Mouse (Mus musculus): ENCODE measurements around the gene Cdrt4. TPM values are rescaled to one million over a fixed set of nuclear protein-coding genes. Genes with fewer than 3 reads are reported as not detected.

The Cdrt4 gene
- polyA plus RNA-seq, 1 experiment from 2014 or later: not detected

- H3K4me1 ChIP-seq (replicated peaks): peaks cover 4% of the 10 kb centered on the region; the same call in 1 of the 2 replicates
- ATAC-seq (ENCODE audit: insufficient number of reproducible peaks, insufficient read depth, low FRiP score, low TSS enrichment, low read depth): no peak
- H3K9ac ChIP-seq (replicated peaks): no peak overlapping the region
- H3K4me3 ChIP-seq (replicated peaks): no peak overlapping the region
- H3K9me3 ChIP-seq: no peaks in the 10 kb centered on the region
- 38% methylated on average over 4 of the region's 4 CpGs for WGBS
- no peak overlapping the region for H3K4me2 ChIP-seq
- no peak overlapping the region for H3K27ac ChIP-seq
- H3K27me3 ChIP-seq: no peaks in the 10 kb centered on the region
- no peaks in the 10 kb centered on the region for H3K36me3 ChIP-seq
Observed at GRCm38 (mm10) chr11:62945514-62945913, 5.5 kb upstream of the Cdrt4 start.

GRCm38 (mm10) chr11:62949548-62949947, 1.4 kb upstream of the Cdrt4 start:
- ATAC-seq (ENCODE audit: insufficient number of reproducible peaks, insufficient read depth, low FRiP score, low TSS enrichment, low read depth): no peak
- H3K9ac ChIP-seq (replicated peaks): no peak overlapping the region
- H3K4me1 ChIP-seq (replicated peaks): peaks cover 4% of the 10 kb centered on the region; the same call in 1 of the 2 replicates
- no peak overlapping the region for H3K4me3 ChIP-seq (replicated peaks)
- no peaks in the 10 kb centered on the region for H3K27me3 ChIP-seq
- WGBS: 90% methylated on average over 1 of the region's 1 CpGs
- no peak overlapping the region for H3K4me2 ChIP-seq
- H3K36me3 ChIP-seq: no peaks in the 10 kb centered on the region
- no peak overlapping the region for H3K27ac ChIP-seq
- no peaks in the 10 kb centered on the region for H3K9me3 ChIP-seq

GRCm38 (mm10) chr11:62954766-62955165, 3.8 kb downstream of the Cdrt4 start:
- no peak overlapping the region for H3K4me2 ChIP-seq
- no peak overlapping the region for H3K4me3 ChIP-seq (replicated peaks)
- H3K9ac ChIP-seq (replicated peaks): no peak overlapping the region
- 90% methylated on average over 3 of the region's 3 CpGs for WGBS
- H3K36me3 ChIP-seq: no peaks in the 10 kb centered on the region
- H3K4me1 ChIP-seq (replicated peaks): no peaks in the 10 kb centered on the region
- no peaks in the 10 kb centered on the region for H3K27me3 ChIP-seq
- peaks cover 12% of the 10 kb centered on the region; the same call in 1 of the 2 replicates for H3K9me3 ChIP-seq
- no peak for ATAC-seq (ENCODE audit: insufficient number of reproducible peaks, insufficient read depth, low FRiP score, low TSS enrichment, low read depth)
- no peak overlapping the region for H3K27ac ChIP-seq

- ATAC-seq (ENCODE audit: insufficient number of reproducible peaks, insufficient read depth, low FRiP score, low TSS enrichment, low read depth): no peak
- H3K4me2 ChIP-seq: no peak overlapping the region
- no peaks in the 10 kb centered on the region for H3K27me3 ChIP-seq
- H3K4me3 ChIP-seq (replicated peaks): no peak overlapping the region
- H3K9me3 ChIP-seq: peaks cover 12% of the 10 kb centered on the region; the same call in 1 of the 2 replicates
- no peak overlapping the region for H3K9ac ChIP-seq (replicated peaks)
- no peaks in the 10 kb centered on the region for H3K36me3 ChIP-seq
- no peaks in the 10 kb centered on the region for H3K4me1 ChIP-seq (replicated peaks)
- no peak overlapping the region for H3K27ac ChIP-seq
- WGBS: 77% methylated on average over 5 of the region's 5 CpGs
Observed at GRCm38 (mm10) chr11:62955186-62955585, 4.2 kb downstream of the Cdrt4 start.

- H3K36me3 ChIP-seq: no peaks in the 10 kb centered on the region
- 33% methylated on average over 6 of the region's 6 CpGs for WGBS
- H3K4me2 ChIP-seq: no peak overlapping the region
- no peak overlapping the region for H3K27ac ChIP-seq
- H3K4me1 ChIP-seq (replicated peaks): no peaks in the 10 kb centered on the region
- no peak overlapping the region for H3K9ac ChIP-seq (replicated peaks)
- H3K9me3 ChIP-seq: peaks cover 12% of the 10 kb centered on the region; the same call in 1 of the 2 replicates
- H3K4me3 ChIP-seq (replicated peaks): no peak overlapping the region
- ATAC-seq (ENCODE audit: insufficient number of reproducible peaks, insufficient read depth, low FRiP score, low TSS enrichment, low read depth): no peak
- no peaks in the 10 kb centered on the region for H3K27me3 ChIP-seq
Observed at GRCm38 (mm10) chr11:62955776-62956175, 4.8 kb downstream of the Cdrt4 start.

GRCm38 (mm10) chr11:62957626-62958180, 6.7 kb downstream of the Cdrt4 start:
- H3K4me3 ChIP-seq (replicated peaks): no peak overlapping the region
- H3K4me1 ChIP-seq (replicated peaks): no peaks in the 10 kb centered on the region
- no peaks in the 10 kb centered on the region for H3K27me3 ChIP-seq
- no peak for ATAC-seq (ENCODE audit: insufficient number of reproducible peaks, insufficient read depth, low FRiP score, low TSS enrichment, low read depth)
- peaks cover 12% of the 10 kb centered on the region; the same call in 1 of the 2 replicates for H3K9me3 ChIP-seq
- 86% methylated on average over 8 of the region's 8 CpGs for WGBS
- H3K27ac ChIP-seq: no peak overlapping the region
- H3K36me3 ChIP-seq: no peaks in the 10 kb centered on the region
- H3K4me2 ChIP-seq: no peak overlapping the region
- no peak overlapping the region for H3K9ac ChIP-seq (replicated peaks)

- no peak overlapping the region for H3K4me2 ChIP-seq
Observed at GRCm38 (mm10) chr11:62963292-62963691, 12.3 kb downstream of the Cdrt4 start.

GRCm38 (mm10) chr11:62966424-62966764, 15.4 kb downstream of the Cdrt4 start:
- Histone ChIP-seq H3K9ac (replicated peaks) (no peak overlapping the region), H3K4me1 (replicated peaks) (peaks cover 28% of the 10 kb centered on the region), H3K9me3 (no peaks in the 10 kb centered on the region), H3K4me2 (peak overlapping the region; percentile 54), H3K27ac (peak overlapping the region; percentile 97), H3K4me3 (replicated peaks) (peak overlapping the region; percentile 28; the same call in 1 of the 2 replicates), H3K36me3 (no peaks in the 10 kb centered on the region), H3K27me3 (no peaks in the 10 kb centered on the region)
- no peak for ATAC-seq (ENCODE audit: insufficient number of reproducible peaks, insufficient read depth, low FRiP score, low TSS enrichment, low read depth)
- WGBS: 41% methylated on average over 3 of the region's 3 CpGs

More at GRCm38 (mm10) chr11:62963292-62963691, 12.3 kb downstream of the Cdrt4 start:
- Histone ChIP-seq H3K9ac (replicated peaks) (no peak overlapping the region), H3K4me1 (replicated peaks) (peaks cover 28% of the 10 kb centered on the region), H3K9me3 (no peaks in the 10 kb centered on the region), H3K36me3 (no peaks in the 10 kb centered on the region), H3K4me3 (replicated peaks) (no peak overlapping the region), H3K27me3 (no peaks in the 10 kb centered on the region), H3K27ac (no peak overlapping the region)
- WGBS: 69% methylated on average over 4 of the region's 4 CpGs
- no peak for ATAC-seq (ENCODE audit: insufficient number of reproducible peaks, insufficient read depth, low FRiP score, low TSS enrichment, low read depth)

- peak overlapping the region; percentile 28 for H3K4me3 ChIP-seq (replicated peaks)
- 2% methylated on average over 27 of the region's 27 CpGs for WGBS
- no peaks in the 10 kb centered on the region for H3K36me3 ChIP-seq
- peak overlapping the region; percentile 54 for H3K4me2 ChIP-seq
- peak; percentile 96 for ATAC-seq (ENCODE audit: insufficient number of reproducible peaks, insufficient read depth, low FRiP score, low TSS enrichment, low read depth)
- H3K27ac ChIP-seq: peak overlapping the region; percentile 97
- peaks cover 28% of the 10 kb centered on the region for H3K4me1 ChIP-seq (replicated peaks)
- no peaks in the 10 kb centered on the region for H3K27me3 ChIP-seq
- H3K9ac ChIP-seq (replicated peaks): peak overlapping the region; percentile 44
- no peaks in the 10 kb centered on the region for H3K9me3 ChIP-seq
Observed at GRCm38 (mm10) chr11:62966765-62967633, 16.0 kb downstream of the Cdrt4 start.

- Histone ChIP-seq H3K4me1 (replicated peaks) (peaks cover 13% of the 10 kb centered on the region), H3K9ac (replicated peaks) (no peak overlapping the region), H3K27me3 (no peaks in the 10 kb centered on the region), H3K27ac (no peak overlapping the region), H3K9me3 (no peaks in the 10 kb centered on the region), H3K36me3 (no peaks in the 10 kb centered on the region), H3K4me2 (no peak overlapping the region), H3K4me3 (replicated peaks) (no peak overlapping the region)
- 95% methylated on average over 1 of the region's 1 CpGs for WGBS
- ATAC-seq (ENCODE audit: insufficient number of reproducible peaks, insufficient read depth, low FRiP score, low TSS enrichment, low read depth): no peak
Observed at GRCm38 (mm10) chr11:62977176-62977575, 26.2 kb downstream of the Cdrt4 start.

GRCm38 (mm10) chr11:62978886-62979285, 27.9 kb downstream of the Cdrt4 start:
- no peak overlapping the region for H3K9ac ChIP-seq (replicated peaks)
- H3K9me3 ChIP-seq: no peaks in the 10 kb centered on the region
- H3K27me3 ChIP-seq: no peaks in the 10 kb centered on the region
- no peak overlapping the region; the same call in 1 of the 2 replicates for H3K27ac ChIP-seq
- no peak overlapping the region for H3K4me2 ChIP-seq
- 61% methylated on average over 6 of the region's 6 CpGs for WGBS
- ATAC-seq (ENCODE audit: insufficient number of reproducible peaks, insufficient read depth, low FRiP score, low TSS enrichment, low read depth): no peak
- no peak overlapping the region for H3K4me3 ChIP-seq (replicated peaks)
- peaks cover 22% of the 10 kb centered on the region for H3K4me1 ChIP-seq (replicated peaks)
- no peaks in the 10 kb centered on the region for H3K36me3 ChIP-seq
